Mouse (Mus musculus) splenic B cell, adult 2 months (primary cell): ENCODE measurements around the gene Aldh3b3.

Experiments
- DNase-seq: peaks from one replicate; pipeline ENCODE4 v3.0.0-alpha.2; 2011; ENCODE audit warnings: low read depth, low spot score
- H3K27me3 ChIP-seq: 2 replicates; pipeline ENCODE4 v1.6.1; 2012; ENCODE audit warnings: mild to moderate bottlenecking, low read length, moderate library complexity, mixed read lengths; ENCODE audit not compliant: control insufficient read depth, poor library complexity, insufficient read depth, severe bottlenecking
- H3K36me3 ChIP-seq: 2 replicates; pipeline ENCODE4 v1.6.1; 2012; ENCODE audit warnings: mild to moderate bottlenecking, low read length, moderate library complexity, mixed read lengths; ENCODE audit not compliant: control insufficient read depth, poor library complexity, insufficient read depth, severe bottlenecking

The Aldh3b3 gene

GRCm38 (mm10) chr19:4015635-4016034, 57.2 kb downstream of the Aldh3b3 start:
- H3K27me3 ChIP-seq: no peaks in the 10 kb centered on the region
- DNase-seq: no peak

GRCm38 (mm10) chr19:4017921-4018587, 59.6 kb downstream of the Aldh3b3 start:
- no peaks in the 10 kb centered on the region for H3K36me3 ChIP-seq
- no peaks in the 10 kb centered on the region for H3K27me3 ChIP-seq
- no peak for DNase-seq

More at GRCm38 (mm10) chr19:4015635-4016034, 57.2 kb downstream of the Aldh3b3 start:
- no peaks in the 10 kb centered on the region for H3K36me3 ChIP-seq

GRCm38 (mm10) chr19:4018743-4019583, 60.5 kb downstream of the Aldh3b3 start:
- peak; percentile 85 for DNase-seq
- Histone ChIP-seq H3K36me3 (no peaks in the 10 kb centered on the region), H3K27me3 (no peaks in the 10 kb centered on the region)
